Mouse (Mus musculus): ENCODE measurements around the gene Rai14.

Rai14 gene

DNA sequence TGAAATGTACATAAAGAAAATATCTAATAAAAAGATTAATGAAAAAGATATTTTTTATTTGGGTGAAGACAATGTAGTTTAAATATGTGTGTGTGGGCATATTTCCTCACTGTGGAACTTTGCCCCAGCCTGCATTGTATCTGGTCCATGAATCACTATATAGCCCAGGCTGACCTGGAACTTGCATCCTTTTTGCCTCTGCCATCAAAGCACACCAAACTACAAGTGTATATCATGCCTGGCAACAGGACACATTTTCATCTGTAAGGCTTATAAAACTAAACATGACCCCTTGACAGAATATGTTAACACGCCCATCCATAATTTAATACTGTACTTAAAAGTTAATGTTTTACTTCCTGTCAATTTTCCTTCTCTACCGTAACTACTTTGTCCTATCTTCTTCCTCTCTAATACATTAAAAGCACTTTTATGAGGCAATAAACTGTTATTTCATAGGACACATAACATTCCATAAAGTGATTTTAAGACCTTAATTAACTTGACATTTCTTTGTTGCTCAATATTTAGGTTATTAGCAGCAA is 61.4 kb downstream of the Rai14 start:
- no peak for DNase-seq (ENCODE audit: low spot score in 2 of 2)

- DNase-seq (ENCODE audit: low spot score in 2 of 2) = no peak
These were observed 65.9 kb downstream of the Rai14 start for GRCm38 (mm10) chr15:10648372-10649109.

DNA sequence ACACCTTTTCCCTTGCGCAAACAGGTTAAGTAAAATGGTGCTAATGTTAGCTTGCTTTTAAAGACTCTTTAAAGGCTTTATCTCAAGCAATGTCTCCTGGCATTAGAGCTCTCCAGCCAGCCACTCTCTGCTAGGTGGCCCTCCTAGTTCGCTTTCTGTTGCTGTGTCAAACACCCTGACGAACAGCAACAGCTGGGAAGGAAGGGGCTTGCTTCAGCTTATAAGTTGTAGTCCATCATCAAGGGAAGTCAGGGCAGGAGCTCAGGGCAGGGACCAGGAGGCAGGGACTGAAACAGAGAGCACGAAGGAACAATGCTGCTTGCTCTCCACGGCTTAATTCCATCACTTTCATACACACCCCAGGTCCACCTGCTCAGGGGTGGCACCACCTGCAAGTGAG is 68.1 kb downstream of the Rai14 start:
- no peak for DNase-seq (ENCODE audit: low spot score in 2 of 2)

- no peak for DNase-seq (ENCODE audit: low spot score in 2 of 2)
These were observed 69.3 kb downstream of the Rai14 start for GRCm38 (mm10) chr15:10645101-10645500.

DNA sequence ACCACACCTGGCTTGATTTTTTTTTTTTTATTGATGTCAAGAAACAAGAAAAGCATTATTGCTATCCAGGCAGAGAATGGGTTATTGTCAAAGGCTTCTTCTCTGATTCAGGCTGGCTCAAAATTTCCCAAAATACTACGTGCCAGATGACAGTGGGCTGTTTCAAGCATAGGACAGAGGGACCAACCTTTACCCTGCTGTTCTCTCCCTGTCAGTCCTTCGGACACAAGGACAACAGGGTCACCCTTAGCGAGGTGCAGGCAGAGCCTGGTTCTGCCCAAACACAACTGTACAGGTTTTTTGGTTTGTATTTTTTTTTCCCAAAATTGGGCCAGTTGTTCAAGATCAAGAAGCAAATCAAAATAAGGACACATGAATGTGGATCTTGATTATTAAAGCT is 70.6 kb downstream of the Rai14 start:
- no peak for DNase-seq (ENCODE audit: low spot score in 2 of 2)

- DNase-seq (ENCODE audit: low spot score in 2 of 2) = no peak
These were observed 71.2 kb downstream of the Rai14 start for GRCm38 (mm10) chr15:10643224-10643623.

DNA sequence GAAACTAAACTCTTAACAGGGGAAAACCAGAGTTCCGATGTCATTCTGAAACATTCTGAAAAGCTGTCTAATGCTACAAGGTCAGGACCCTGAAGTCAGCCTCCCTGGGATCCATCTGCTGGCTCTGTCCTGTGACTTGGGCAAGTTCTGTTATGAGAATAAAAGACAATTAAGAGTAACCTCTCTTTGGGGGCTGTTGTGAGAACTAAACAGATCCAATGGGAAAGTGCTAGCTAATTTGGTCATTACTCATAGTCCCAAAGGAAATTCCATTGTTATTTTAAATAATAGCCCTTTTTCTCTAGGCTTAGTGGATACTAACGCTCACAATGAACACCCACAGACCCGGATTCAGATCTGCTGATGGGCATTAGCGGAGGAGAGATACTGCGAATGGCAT is 72.0 kb downstream of the Rai14 start:
- no peak for DNase-seq (ENCODE audit: low spot score in 2 of 2)

GRCm38 (mm10) chr15:10640721-10641120 is 73.7 kb downstream of the Rai14 start:
- no peak for DNase-seq (ENCODE audit: low spot score in 2 of 2)

DNA sequence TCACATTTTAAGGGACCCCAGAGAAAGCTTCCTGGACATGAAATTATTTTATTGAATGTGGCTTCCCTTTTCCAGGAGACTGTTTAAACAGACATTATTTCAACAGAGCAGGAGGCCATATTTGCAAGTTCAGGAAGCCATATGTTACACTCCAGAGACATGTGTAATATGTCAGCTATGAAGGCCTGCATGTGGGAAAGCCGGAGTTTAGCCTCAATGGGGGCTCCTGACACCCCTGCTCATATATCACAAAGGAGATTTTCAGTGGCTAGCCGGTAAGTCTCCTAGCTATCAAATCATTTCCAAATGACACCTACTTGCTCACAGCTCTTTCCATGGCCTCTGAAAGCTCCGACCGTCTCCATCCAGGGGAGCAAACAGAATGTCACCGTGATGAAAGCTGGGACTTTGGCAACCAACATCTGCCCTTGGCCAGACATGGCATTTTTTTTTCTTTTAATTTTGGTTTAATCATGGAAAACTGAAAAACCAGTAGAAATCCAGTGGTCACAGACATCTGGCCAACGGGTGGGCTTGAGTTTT is 77.1 kb downstream of the Rai14 start:
- no peak for DNase-seq (ENCODE audit: low spot score in 2 of 2)

DNA sequence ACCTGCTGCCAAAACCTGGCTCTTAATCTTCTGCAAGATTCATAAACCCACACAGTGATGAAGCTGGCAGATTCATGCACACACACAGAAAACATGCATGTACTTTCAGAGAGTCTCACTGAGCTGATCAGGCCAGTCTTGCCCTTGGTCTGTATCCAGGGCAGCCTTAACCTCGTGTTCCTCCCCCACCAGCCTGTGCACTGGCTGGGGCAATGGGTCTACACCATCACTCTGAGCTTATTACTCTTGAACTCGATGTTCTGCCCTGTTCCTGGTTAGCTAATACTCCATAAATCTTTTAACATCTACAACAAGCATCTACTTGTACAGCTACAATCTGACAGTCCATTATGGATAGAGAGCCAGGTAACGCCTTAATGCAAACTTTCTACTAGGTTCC is 77.6 kb downstream of the Rai14 start:
- no peak for DNase-seq (ENCODE audit: low spot score in 2 of 2)

GRCm38 (mm10) chr15:10635121-10635520 is 79.3 kb downstream of the Rai14 start:
- DNase-seq (ENCODE audit: low spot score in 2 of 2) = no peak

DNA sequence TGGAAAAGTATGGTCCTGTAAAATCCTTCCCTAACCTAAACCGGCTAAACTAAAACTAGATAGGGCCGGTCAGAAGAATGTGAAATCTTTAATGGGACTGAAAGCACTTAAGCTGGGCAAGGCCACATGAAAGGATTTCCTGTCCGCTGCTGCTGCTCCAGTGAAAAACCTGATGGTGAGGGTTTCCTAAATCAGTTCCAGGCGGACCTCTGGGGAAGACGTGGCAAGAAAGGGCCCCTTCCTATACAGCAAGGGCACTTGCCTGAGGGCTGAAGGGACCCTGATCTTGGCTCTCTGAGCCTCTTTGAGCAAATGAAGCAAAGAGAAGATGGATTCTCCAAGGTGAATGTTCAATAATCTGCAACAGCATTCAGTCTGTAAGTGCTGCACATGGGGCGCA is 80.2 kb downstream of the Rai14 start:
- no peak for DNase-seq (ENCODE audit: low spot score in 2 of 2)

DNA sequence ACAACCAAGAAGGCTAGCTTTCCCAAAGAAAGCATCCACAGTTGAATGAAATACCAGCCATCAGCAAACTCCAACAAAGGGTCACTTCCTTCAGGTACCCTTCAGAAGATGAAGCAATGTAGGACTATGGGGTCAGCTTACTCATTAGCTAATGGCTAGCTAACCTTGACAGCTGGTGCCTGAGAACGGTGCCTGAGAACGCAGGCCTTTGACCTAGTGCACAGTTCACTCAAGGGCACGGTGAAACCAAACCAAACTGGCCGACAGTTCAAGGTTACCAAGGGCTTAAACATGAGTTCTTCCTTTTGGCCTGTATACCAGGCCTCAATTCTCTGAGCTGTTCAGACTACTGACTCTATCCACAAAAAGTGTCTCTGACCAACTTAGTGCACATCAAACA is 81.0 kb downstream of the Rai14 start:
- DNase-seq (ENCODE audit: low spot score in 2 of 2) = no peak

DNA sequence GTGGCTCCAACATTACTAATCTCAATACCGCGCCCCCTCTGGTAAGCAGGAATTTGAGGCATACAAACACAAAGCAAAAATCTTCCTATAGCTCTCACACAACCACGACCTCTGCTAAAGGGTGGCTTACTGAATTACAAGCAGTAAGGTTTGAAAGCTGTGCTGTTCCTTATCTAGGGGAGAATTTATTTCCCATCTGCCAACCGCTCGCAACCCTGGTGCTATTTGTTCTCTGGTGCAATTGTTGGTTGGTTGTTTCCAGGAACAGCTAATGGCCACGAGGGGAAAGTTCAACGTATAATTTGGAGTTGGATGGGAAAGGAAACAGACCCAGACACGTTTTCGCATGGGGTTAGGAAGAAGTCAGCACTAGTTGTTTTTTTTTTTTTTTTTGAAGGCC is 81.8 kb downstream of the Rai14 start:
- DNase-seq (ENCODE audit: low spot score in 2 of 2) = no peak

- DNase-seq (ENCODE audit: low spot score in 2 of 2) = no peak
These were observed 82.4 kb downstream of the Rai14 start for GRCm38 (mm10) chr15:10632060-10632459.

- DNase-seq (ENCODE audit: low spot score in 2 of 2) = no peak
These were observed 82.9 kb downstream of the Rai14 start for GRCm38 (mm10) chr15:10631541-10631940.

- DNase-seq (ENCODE audit: low spot score in 2 of 2) = no peak
These were observed 85.5 kb downstream of the Rai14 start for GRCm38 (mm10) chr15:10628980-10629346.

DNA sequence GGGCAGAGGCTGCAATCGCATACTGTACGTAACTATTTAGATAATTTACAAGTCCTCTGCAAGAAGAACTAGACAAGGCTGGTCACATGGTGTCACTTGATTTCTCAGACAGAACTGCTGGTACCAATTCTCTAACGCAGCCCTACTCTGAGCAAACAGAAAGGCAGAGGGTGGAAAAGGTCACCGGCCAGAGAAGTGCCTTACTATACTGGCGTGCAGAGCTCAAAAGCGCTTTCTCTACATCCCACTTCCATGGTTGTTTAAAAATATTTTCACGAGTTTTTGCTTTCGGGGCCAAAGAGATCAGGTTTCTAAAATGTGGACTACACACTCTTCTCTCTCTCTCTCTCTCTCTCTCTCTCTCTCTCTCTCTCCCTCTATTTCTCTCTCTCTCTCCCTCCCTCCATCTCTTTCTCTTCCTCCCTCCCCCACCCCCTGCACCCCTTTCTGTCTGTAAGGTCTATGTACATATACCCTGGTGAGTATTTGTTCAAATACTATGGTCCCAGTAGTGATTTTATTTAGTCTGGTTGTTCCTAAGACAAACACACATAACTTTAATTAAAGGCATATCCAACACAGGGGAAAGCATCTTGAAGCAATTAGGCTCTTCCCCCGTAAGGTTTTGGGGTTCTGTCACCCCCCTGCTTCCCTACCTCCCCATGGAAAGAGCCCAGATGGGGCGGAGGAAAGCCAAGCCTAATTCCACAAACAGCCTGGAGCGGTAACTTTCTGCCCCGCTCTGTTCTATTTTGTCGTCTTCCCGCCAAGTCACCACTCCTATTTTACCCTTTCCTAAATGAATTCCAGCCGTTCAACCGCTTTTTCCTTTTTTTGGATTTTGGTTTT is 86.1 kb downstream of the Rai14 start:
- DNase-seq (ENCODE audit: low spot score in 2 of 2) = no peak

GRCm38 (mm10) chr15:10623571-10624227 is 90.7 kb downstream of the Rai14 start:
- DNase-seq (ENCODE audit: low spot score in 2 of 2) = no peak

DNA sequence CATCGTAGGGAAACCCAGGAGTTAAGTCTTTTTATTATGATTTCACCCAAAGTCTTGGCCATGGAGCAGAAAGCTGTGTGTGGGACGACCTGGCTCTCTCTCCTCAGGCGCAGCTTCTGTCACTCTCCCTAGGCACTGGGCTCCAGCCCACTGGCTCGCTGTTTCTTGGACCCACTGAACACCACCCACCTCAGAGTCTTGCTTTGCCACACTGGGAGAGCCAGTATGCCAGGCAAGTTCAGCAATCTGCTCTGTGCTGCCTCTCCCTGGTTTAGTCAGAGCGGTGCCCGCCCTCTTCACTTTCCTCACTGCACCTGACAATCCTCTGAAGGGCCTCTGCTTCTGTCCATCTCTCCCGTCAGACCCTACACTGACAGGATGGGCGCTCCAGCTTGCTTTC is 93.2 kb downstream of the Rai14 start:
- DNase-seq (ENCODE audit: low spot score in 2 of 2) = no peak

- no peak for DNase-seq (ENCODE audit: low spot score in 2 of 2)
These were observed 94.7 kb downstream of the Rai14 start for GRCm38 (mm10) chr15:10619678-10620077.

DNA sequence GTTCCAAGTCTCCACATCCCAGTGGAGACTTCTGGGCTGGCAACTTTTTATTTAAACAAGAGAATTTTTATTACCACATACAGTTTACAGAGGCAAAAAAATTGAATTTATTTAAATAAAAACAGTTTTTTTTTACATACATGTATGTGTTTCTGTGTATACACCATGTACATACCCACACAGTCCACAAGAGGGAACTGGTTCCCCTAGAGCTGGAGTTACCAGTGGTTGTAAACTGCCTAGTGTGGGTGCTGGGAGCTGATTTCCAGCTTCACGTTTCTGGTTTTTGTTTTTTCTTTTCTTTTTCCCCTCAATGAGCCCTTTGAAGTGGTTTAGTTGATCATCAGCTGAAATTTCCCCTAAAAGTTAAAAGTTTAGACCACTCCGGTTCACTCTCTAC is 96.1 kb downstream of the Rai14 start:
- DNase-seq (ENCODE audit: low spot score in 2 of 2) = no peak

All from thymus, postnatal 10 days (tissue).